Mouse (Mus musculus) adrenal gland, adult 10 weeks (tissue): Measurements from ENCODE around the gene Entpd2. TPM values are rescaled to one million over a fixed set of nuclear protein-coding genes. Genes with fewer than 3 reads are reported as not detected.

Source experiments
- polyA plus RNA-seq: library from polyadenylated mRNA; stranded (reverse); fragments of 350-450 nt; fragmentation: Illumina TruSeq; extraction: RNeasy Lipid Tissue Mini Kit (QIAGEN cat#74804); gene quantifications from one replicate; pipeline ENCODE4 v1.2.3, GENCODE M21; 2014; ENCODE audit warnings: low read depth, low replicate concordance

Entpd2 gene
- polyA plus RNA-seq: 1.6 TPM

GRCm38 (mm10) chr2:25395721-25396596, at the start of gene Entpd2:
Gene Entpd2, plus strand, starts transcription at chr2:25395874.

GRCm38 (mm10) chr2:25356208-25357079, 39.2 kb upstream of the Entpd2 start, which contains the start of gene Dpp7:
Gene Dpp7, minus strand, starts transcription at chr2:25356359.

GRCm38 (mm10) chr2:25365091-25365761, 30.4 kb upstream of the Entpd2 start, which contains the start of gene Uap1l1:
Gene Uap1l1, minus strand, starts transcription at chr2:25365682.

GRCm38 (mm10) chr2:25371764-25372643, 23.7 kb upstream of the Entpd2 start, which contains the start of gene Sapcd2:
Gene Sapcd2, plus strand, starts transcription at chr2:25372321.

GRCm38 (mm10) chr2:25399051-25399450, 3.4 kb downstream of the Entpd2 start, which contains the start of gene Npdc1:
Gene Npdc1, plus strand, starts transcription at chr2:25399351.

GRCm38 (mm10) chr2:25422587-25423410, 27.1 kb downstream of the Entpd2 start, which contains the start of gene Fut7:
Gene Fut7, plus strand, starts transcription at chr2:25423267.

GRCm38 (mm10) chr2:25428442-25429236, 33.0 kb downstream of the Entpd2 start, which contains the start of gene Abca2:
Gene Abca2, plus strand, starts transcription at chr2:25428703.

Other genes with a start within 250 kb of the Entpd2 start
- gene Nrarp, start 215.1 kb upstream of the Entpd2 start, polyA plus RNA-seq: 3.8 TPM
- gene Tor4a, start 199.0 kb upstream of the Entpd2 start, polyA plus RNA-seq: 5.8 TPM
- 6.9 TPM for gene Nelfb, start 184.4 kb upstream of the Entpd2 start, polyA plus RNA-seq
- not detected for gene Stpg3, start 181.2 kb upstream of the Entpd2 start, polyA plus RNA-seq
- gene Fam166a, start 177.1 kb upstream of the Entpd2 start, polyA plus RNA-seq: not detected
- gene Tubb4b, start 171.2 kb upstream of the Entpd2 start, polyA plus RNA-seq: 50.4 TPM
- gene Slc34a3, start 161.5 kb upstream of the Entpd2 start, polyA plus RNA-seq: not detected
- not detected for gene Rnf224, start 159.1 kb upstream of the Entpd2 start, polyA plus RNA-seq
- not detected for gene Rnf208, start 153.6 kb upstream of the Entpd2 start, polyA plus RNA-seq
- not detected for gene Cysrt1, start 153.4 kb upstream of the Entpd2 start, polyA plus RNA-seq
- 0.93 TPM for gene AL732309.1, start 149.0 kb upstream of the Entpd2 start, polyA plus RNA-seq
- gene Tmem203, start 140.4 kb upstream of the Entpd2 start, polyA plus RNA-seq: not detected
- gene Tprn, start 133.3 kb upstream of the Entpd2 start, polyA plus RNA-seq: 0.52 TPM
- gene Ssna1, start 123.4 kb upstream of the Entpd2 start, polyA plus RNA-seq: 2.9 TPM
- 6.7 TPM for gene Anapc2, start 123.4 kb upstream of the Entpd2 start, polyA plus RNA-seq
- not detected for gene Tmem210, start 107.7 kb upstream of the Entpd2 start, polyA plus RNA-seq
- gene Lrrc26, start 106.0 kb upstream of the Entpd2 start, polyA plus RNA-seq: not detected
- 2.7 TPM for gene Grin1, start 76.7 kb upstream of the Entpd2 start, polyA plus RNA-seq
- 23.9 TPM for gene Man1b1, start 63.5 kb upstream of the Entpd2 start, polyA plus RNA-seq
- 15.1 TPM for gene Dpp7, start 39.5 kb upstream of the Entpd2 start, polyA plus RNA-seq
- gene Uap1l1, start 30.2 kb upstream of the Entpd2 start, polyA plus RNA-seq: 0.41 TPM
- gene Sapcd2, start 23.6 kb upstream of the Entpd2 start, polyA plus RNA-seq: not detected
- 16.0 TPM for gene Npdc1, start 3.5 kb downstream of the Entpd2 start, polyA plus RNA-seq
- not detected for gene Fut7, start 27.4 kb downstream of the Entpd2 start, polyA plus RNA-seq
- 1.9 TPM for gene Abca2, start 32.8 kb downstream of the Entpd2 start, polyA plus RNA-seq
- gene Clic3, start 61.0 kb downstream of the Entpd2 start, polyA plus RNA-seq: not detected
- gene Paxx, start 65.2 kb downstream of the Entpd2 start, polyA plus RNA-seq: 1.5 TPM
- not detected for gene Ptgds, start 74.2 kb downstream of the Entpd2 start, polyA plus RNA-seq
- gene Lcn12, start 98.0 kb downstream of the Entpd2 start, polyA plus RNA-seq: not detected
- gene Fbxw5, start 104.9 kb downstream of the Entpd2 start, polyA plus RNA-seq: 1.3 TPM
- gene C8g, start 105.8 kb downstream of the Entpd2 start, polyA plus RNA-seq: not detected
- 1.6 TPM for gene Traf2, start 151.1 kb downstream of the Entpd2 start, polyA plus RNA-seq
- 3.3 TPM for gene Edf1, start 162.0 kb downstream of the Entpd2 start, polyA plus RNA-seq
- gene Mamdc4, start 179.0 kb downstream of the Entpd2 start, polyA plus RNA-seq: 1.6 TPM
- gene Phpt1, start 179.3 kb downstream of the Entpd2 start, polyA plus RNA-seq: not detected
- gene Ajm1, start 185.9 kb downstream of the Entpd2 start, polyA plus RNA-seq: not detected
- 68.8 TPM for gene Rabl6, start 212.6 kb downstream of the Entpd2 start, polyA plus RNA-seq
- gene Ccdc183, start 221.8 kb downstream of the Entpd2 start, polyA plus RNA-seq: not detected
- gene Tmem141, start 226.1 kb downstream of the Entpd2 start, polyA plus RNA-seq: 6.4 TPM
- 1.3 TPM for gene Fcna, start 232.2 kb downstream of the Entpd2 start, polyA plus RNA-seq